Mouse (Mus musculus): Measurements from ENCODE around the gene Ptprn2. TPM values are rescaled to one million over a fixed set of nuclear protein-coding genes. Genes with fewer than 3 reads are reported as not detected.

The Ptprn2 gene
- total and polyA plus RNA-seq, 3 experiments = 0.22 TPM; not detected in 2

- H3K9me3 ChIP-seq (replicated peaks) = peaks cover 68% of the 10 kb centered on the region
- no peak for ATAC-seq (ENCODE audit: extremely low read depth, insufficient number of reproducible peaks, low FRiP score, poor library complexity, severe bottlenecking)
- no peaks in the 10 kb centered on the region for H3K27me3 ChIP-seq (ENCODE audit: insufficient read depth, low read length)
- TF ChIP-seq CTCF (IDR thresholded peaks at IDR 0.05; ENCODE audit: low read depth, low read length) (no peak), TAL1 (conservative IDR thresholded peaks at IDR 0.05; ENCODE audit: low read depth, low read length) (no peak), POLR2AphosphoS5 (IDR thresholded peaks at IDR 0.05; ENCODE audit: insufficient replicate concordance, low read depth, low read length) (no peak), GATA2 (IDR thresholded peaks at IDR 0.05; ENCODE audit: borderline replicate concordance, low read depth, low read length) (no peak), GATA1 (IDR thresholded peaks at IDR 0.05; ENCODE audit: borderline replicate concordance, low read length) (no peak)
- DNase-seq (ENCODE audit: low spot score) = no peak
- H3K4me3 ChIP-seq (ENCODE audit: low read depth, low read length) = no peak overlapping the region
- H3K36me3 ChIP-seq (replicated peaks) = no peaks in the 10 kb centered on the region
- no peaks in the 10 kb centered on the region for H3K4me1 ChIP-seq (ENCODE audit: insufficient read depth, low read depth, low read length)
These were observed 806.4 kb downstream of the Ptprn2 start for GRCm38 (mm10) chr12:117291943-117292342.

- Histone ChIP-seq H3K27me3 (ENCODE audit: insufficient read depth, low read length) (no peaks in the 10 kb centered on the region), H3K36me3 (replicated peaks) (no peaks in the 10 kb centered on the region), H3K4me1 (ENCODE audit: insufficient read depth, low read depth, low read length) (no peaks in the 10 kb centered on the region), H3K4me3 (ENCODE audit: low read depth, low read length) (no peak overlapping the region), H3K9me3 (replicated peaks) (peaks cover 72% of the 10 kb centered on the region)
- ATAC-seq (ENCODE audit: extremely low read depth, insufficient number of reproducible peaks, low FRiP score, poor library complexity, severe bottlenecking) = no peak
- DNase-seq (ENCODE audit: low spot score) = no peak
- TF ChIP-seq GATA1 (IDR thresholded peaks at IDR 0.05; ENCODE audit: borderline replicate concordance, low read length) (no peak), GATA2 (IDR thresholded peaks at IDR 0.05; ENCODE audit: borderline replicate concordance, low read depth, low read length) (no peak), TAL1 (conservative IDR thresholded peaks at IDR 0.05; ENCODE audit: low read depth, low read length) (no peak), CTCF (IDR thresholded peaks at IDR 0.05; ENCODE audit: low read depth, low read length) (no peak), POLR2AphosphoS5 (IDR thresholded peaks at IDR 0.05; ENCODE audit: insufficient replicate concordance, low read depth, low read length) (no peak)
These were observed 811.3 kb downstream of the Ptprn2 start for GRCm38 (mm10) chr12:117296792-117297191.

- Histone ChIP-seq H3K27me3 (ENCODE audit: insufficient read depth, low read length) (no peaks in the 10 kb centered on the region), H3K9me3 (replicated peaks) (peaks cover 61% of the 10 kb centered on the region), H3K4me1 (ENCODE audit: insufficient read depth, low read depth, low read length) (no peaks in the 10 kb centered on the region), H3K4me3 (ENCODE audit: low read depth, low read length) (no peak overlapping the region), H3K36me3 (replicated peaks) (no peaks in the 10 kb centered on the region)
- DNase-seq (ENCODE audit: low spot score) (no peak), ATAC-seq (ENCODE audit: extremely low read depth, insufficient number of reproducible peaks, low FRiP score, poor library complexity, severe bottlenecking) (no peak)
- no peak for TF ChIP-seq POLR2AphosphoS5 (IDR thresholded peaks at IDR 0.05; ENCODE audit: insufficient replicate concordance, low read depth, low read length)
- no peak for TF ChIP-seq TAL1 (conservative IDR thresholded peaks at IDR 0.05; ENCODE audit: low read depth, low read length)
- TF ChIP-seq GATA2 (IDR thresholded peaks at IDR 0.05; ENCODE audit: borderline replicate concordance, low read depth, low read length) = no peak
- TF ChIP-seq CTCF (IDR thresholded peaks at IDR 0.05; ENCODE audit: low read depth, low read length) = no peak
- no peak for TF ChIP-seq GATA1 (IDR thresholded peaks at IDR 0.05; ENCODE audit: borderline replicate concordance, low read length)
These were observed 813.6 kb downstream of the Ptprn2 start for GRCm38 (mm10) chr12:117299084-117299483.

- Histone ChIP-seq H3K36me3 (replicated peaks) (no peaks in the 10 kb centered on the region), H3K4me1 (ENCODE audit: insufficient read depth, low read depth, low read length) (no peaks in the 10 kb centered on the region), H3K27me3 (ENCODE audit: insufficient read depth, low read length) (no peaks in the 10 kb centered on the region), H3K4me3 (ENCODE audit: low read depth, low read length) (no peak overlapping the region), H3K9me3 (replicated peaks) (peaks cover 66% of the 10 kb centered on the region)
- DNase-seq (ENCODE audit: low spot score) (no peak), ATAC-seq (ENCODE audit: extremely low read depth, insufficient number of reproducible peaks, low FRiP score, poor library complexity, severe bottlenecking) (no peak)
- TF ChIP-seq GATA1 (IDR thresholded peaks at IDR 0.05; ENCODE audit: borderline replicate concordance, low read length) = no peak
- TF ChIP-seq CTCF (IDR thresholded peaks at IDR 0.05; ENCODE audit: low read depth, low read length) = no peak
- no peak for TF ChIP-seq GATA2 (IDR thresholded peaks at IDR 0.05; ENCODE audit: borderline replicate concordance, low read depth, low read length)
- TF ChIP-seq TAL1 (conservative IDR thresholded peaks at IDR 0.05; ENCODE audit: low read depth, low read length) = no peak
- TF ChIP-seq POLR2AphosphoS5 (IDR thresholded peaks at IDR 0.05; ENCODE audit: insufficient replicate concordance, low read depth, low read length) = no peak
These were observed 819.5 kb downstream of the Ptprn2 start for GRCm38 (mm10) chr12:117304751-117305624.

- peaks cover 62% of the 10 kb centered on the region for H3K9me3 ChIP-seq (replicated peaks)
- DNase-seq (ENCODE audit: low spot score) = no peak
- H3K4me1 ChIP-seq (ENCODE audit: insufficient read depth, low read depth, low read length) = no peaks in the 10 kb centered on the region
- ATAC-seq (ENCODE audit: extremely low read depth, insufficient number of reproducible peaks, low FRiP score, poor library complexity, severe bottlenecking) = no peak
- no peaks in the 10 kb centered on the region for H3K27me3 ChIP-seq (ENCODE audit: insufficient read depth, low read length)
- H3K36me3 ChIP-seq (replicated peaks) = no peaks in the 10 kb centered on the region
- no peak for TF ChIP-seq GATA2 (IDR thresholded peaks at IDR 0.05; ENCODE audit: borderline replicate concordance, low read depth, low read length)
- no peak for TF ChIP-seq GATA1 (IDR thresholded peaks at IDR 0.05; ENCODE audit: borderline replicate concordance, low read length)
- no peak for TF ChIP-seq POLR2AphosphoS5 (IDR thresholded peaks at IDR 0.05; ENCODE audit: insufficient replicate concordance, low read depth, low read length)
- H3K4me3 ChIP-seq (ENCODE audit: low read depth, low read length) = no peak overlapping the region
These were observed 820.1 kb downstream of the Ptprn2 start for GRCm38 (mm10) chr12:117305625-117306105.

GRCm38 (mm10) chr12:117312079-117312478, 826.6 kb downstream of the Ptprn2 start:
- ATAC-seq (ENCODE audit: extremely low read depth, insufficient number of reproducible peaks, low FRiP score, poor library complexity, severe bottlenecking) = no peak

More at GRCm38 (mm10) chr12:117312079-117312478, 826.6 kb downstream of the Ptprn2 start:
- Histone ChIP-seq H3K4me1 (ENCODE audit: insufficient read depth, low read depth, low read length) (no peaks in the 10 kb centered on the region), H3K36me3 (replicated peaks) (no peaks in the 10 kb centered on the region), H3K4me3 (ENCODE audit: low read depth, low read length) (no peak overlapping the region), H3K27me3 (ENCODE audit: insufficient read depth, low read length) (no peaks in the 10 kb centered on the region), H3K9me3 (replicated peaks) (peaks cover 65% of the 10 kb centered on the region)
- TF ChIP-seq GATA1 (IDR thresholded peaks at IDR 0.05; ENCODE audit: borderline replicate concordance, low read length) (no peak), CTCF (IDR thresholded peaks at IDR 0.05; ENCODE audit: low read depth, low read length) (no peak), POLR2AphosphoS5 (IDR thresholded peaks at IDR 0.05; ENCODE audit: insufficient replicate concordance, low read depth, low read length) (no peak), TAL1 (conservative IDR thresholded peaks at IDR 0.05; ENCODE audit: low read depth, low read length) (no peak), GATA2 (IDR thresholded peaks at IDR 0.05; ENCODE audit: borderline replicate concordance, low read depth, low read length) (no peak)
- no peak for DNase-seq (ENCODE audit: low spot score)
